Mouse (Mus musculus) duodenum, adult 2 months (tissue): ENCODE results near the gene Tmem151b. TPM values are rescaled to one million over a fixed set of nuclear protein-coding genes. Genes with fewer than 3 reads are reported as not detected.

Experiments used
- polyA plus RNA-seq: library from polyadenylated mRNA; depleted of rRNA; stranded (reverse); fragments of >200 nt; gene quantifications from 2 replicates; pipeline ENCODE4 v1.2.3, GENCODE M21; 2012; ENCODE audit warnings: low replicate concordance; rRNA removed

Tmem151b gene
- 0.51 and 0.83 TPM in 2 replicates for polyA plus RNA-seq

DNA sequence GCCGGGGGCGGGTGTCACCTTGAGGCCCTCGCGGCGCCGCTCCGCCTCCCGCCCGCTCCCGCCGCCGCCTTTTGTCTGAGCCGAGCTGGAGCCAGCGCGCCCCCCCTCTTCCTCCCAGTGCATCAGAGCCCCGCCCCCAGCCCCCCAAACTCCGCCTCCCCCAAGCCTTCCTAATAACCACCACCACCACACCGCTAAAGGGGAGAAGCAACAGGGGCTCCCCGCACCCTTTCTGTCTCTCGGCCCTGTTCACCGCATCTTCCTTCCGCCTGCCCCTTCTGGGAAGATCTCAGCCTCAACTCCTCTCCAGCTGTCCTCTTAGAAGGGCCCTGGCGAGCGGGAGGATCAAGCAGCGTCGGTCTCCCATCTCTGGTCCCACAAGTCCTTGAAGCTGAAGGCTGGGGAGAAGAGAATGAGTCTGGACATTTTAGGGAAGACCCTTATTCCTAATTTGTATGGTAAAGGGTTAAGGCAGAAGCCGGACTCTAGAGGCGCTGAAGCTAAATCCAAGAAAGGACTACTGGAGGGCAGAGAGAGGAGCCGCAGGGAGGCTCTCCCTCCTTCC, at the start of gene Tmem151b:
Tmem151b (minus strand) TSS at position 61 of the 565 bp plus-strand sequence.

DNA sequence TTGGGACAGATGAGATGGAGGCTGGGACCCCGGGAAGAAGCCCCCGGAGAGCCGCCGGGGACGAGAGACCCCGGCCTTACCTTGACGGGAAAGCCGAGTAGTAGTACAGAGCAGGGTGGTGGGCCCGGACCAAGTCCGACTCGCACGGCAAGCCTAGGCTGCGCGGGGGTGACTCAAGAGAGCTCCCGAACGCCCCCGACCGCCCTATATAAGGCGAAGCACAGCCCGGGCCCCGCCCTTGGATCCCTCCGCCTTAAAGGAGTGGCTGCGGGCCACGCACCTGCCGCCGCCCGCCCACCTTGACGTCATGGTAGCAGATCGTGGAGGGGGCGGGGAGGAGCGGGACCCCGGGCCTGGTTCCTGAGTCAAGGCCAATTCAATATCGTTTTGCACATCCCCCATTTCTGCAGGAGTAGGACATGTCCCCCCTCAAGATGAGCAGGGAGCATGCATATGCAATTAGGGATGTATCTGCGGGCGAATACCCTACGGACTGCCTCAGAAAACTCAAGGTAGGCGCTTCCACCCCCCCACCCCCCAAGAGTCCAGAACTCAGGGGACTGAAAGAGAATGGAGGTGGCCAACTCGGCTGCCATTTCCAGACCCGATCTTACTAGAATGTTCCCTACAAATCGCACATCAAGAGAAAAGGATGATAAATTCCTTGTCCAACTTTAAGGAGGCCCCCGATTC, 23.8 kb upstream of the Tmem151b start, which contains the start of gene Hsp90ab1:
Hsp90ab1 (minus strand) TSS at position 185 of the 693 bp plus-strand sequence.

DNA sequence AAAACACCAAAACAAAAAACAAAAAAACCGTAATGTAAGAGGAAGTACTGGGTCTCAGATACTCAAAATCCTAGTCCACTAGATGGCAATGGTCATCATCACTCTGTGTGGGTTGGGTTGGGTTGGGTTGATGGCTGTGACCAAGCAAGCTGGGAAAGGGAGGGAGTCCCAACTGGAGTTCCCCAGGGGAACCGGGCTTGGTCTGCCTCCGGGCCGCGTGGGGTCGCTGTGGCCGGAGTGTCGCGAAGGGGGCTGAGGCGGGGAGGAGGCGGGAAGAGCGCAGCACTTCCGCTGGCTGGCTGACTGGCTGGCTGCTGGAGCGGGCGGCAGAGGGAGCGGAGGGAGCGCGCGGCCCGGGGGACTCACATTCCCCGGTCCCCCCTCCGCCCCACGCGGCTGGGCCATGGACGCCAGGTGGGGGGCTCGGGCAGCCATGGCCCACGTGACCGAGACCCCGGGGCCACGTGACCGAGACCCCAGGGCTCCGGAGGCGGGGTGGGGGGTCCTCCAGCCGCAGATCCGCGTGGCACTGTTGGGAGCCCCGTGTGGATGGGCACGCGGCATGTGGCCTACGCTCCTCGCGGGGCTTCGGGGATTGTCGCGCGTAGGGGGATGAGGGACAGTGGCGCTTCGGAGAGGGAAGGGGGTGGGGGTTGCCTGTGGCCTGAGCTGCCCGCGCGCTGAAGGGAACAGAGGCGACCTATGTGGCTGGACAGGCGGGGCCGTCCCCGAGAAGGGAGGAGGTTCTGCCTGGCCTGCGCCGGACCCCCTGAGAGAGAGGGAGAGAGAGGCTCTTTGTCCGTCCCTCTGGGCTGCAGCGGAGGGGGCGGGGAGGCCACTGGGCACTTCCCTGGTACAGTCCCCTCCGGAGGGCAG, 14.4 kb upstream of the Tmem151b start, which contains the start of gene Slc35b2:
Slc35b2 (plus strand) TSS at position 220 of the 876 bp plus-strand sequence.

DNA sequence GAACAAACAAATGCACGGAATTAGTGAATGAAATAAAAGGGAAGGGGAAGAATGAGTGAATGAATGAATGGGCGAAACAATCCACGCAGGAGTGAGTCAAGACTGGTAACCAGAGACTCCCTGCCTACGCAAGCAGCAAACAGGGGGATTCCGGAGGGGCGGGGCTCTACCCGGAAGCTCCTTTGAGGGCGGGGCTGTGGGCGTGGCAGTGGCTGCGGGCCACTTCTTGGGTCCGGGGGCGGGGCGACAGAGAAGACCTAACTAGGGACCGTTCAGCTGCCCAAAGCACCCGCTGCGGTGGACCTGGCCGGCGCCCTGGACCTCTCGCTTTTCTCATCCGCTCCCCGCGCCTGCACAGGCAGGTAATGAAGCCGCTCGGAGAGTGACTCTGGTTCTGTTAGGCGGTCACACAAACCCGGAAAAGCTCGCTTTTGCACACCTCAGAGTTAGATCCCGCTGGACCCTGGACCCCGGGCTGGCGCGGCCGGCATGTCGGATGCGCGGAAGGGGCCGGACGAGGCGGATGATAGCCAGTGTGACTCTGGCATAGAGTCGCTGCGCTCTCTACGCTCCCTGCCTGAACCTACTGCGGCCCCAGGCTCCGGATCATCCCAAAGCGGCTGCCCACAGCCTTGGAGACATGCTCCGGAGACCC, 6.1 kb upstream of the Tmem151b start, which contains the start of gene Nfkbie:
Nfkbie (plus strand) TSS at position 252 of the 655 bp plus-strand sequence.

DNA sequence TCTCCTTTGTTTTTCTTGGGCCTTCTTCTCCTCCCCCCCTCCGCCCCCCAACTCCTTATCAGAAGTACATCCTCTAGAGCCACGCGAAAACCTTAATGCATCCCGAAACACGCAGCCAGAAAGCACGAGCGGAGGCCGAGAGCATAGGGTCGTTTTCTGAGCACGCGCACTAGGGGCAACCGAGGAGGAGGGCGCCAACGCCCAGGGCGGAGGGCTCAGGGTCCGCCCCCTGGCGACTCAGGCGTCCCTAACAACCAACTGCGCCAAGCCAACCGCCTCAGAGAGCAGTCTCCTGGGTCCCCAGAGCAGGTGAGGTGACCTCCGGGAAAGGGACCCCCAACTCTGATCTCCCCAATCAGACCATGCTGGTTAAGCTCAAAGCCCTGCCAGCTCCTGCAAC, 26.2 kb downstream of the Tmem151b start, which contains the start of gene Tcte1:
Tcte1 (plus strand) TSS at position 172 of the 400 bp plus-strand sequence.

GRCm38 (mm10) chr17:45506700-45507189, 42.7 kb downstream of the Tmem151b start, which contains the start of gene Aars2:
Gene Aars2, plus strand, starts transcription at chr17:45506841.

Other genes with a start within 250 kb of the Tmem151b start
- gene Cdc5l, start 115.9 kb downstream of the Tmem151b start, polyA plus RNA-seq = 2.7 and 2.9 TPM in 2 replicates
- gene Spats1, start 74.3 kb downstream of the Tmem151b start, polyA plus RNA-seq = not detected in 2 replicates
- 12.2 and 18.4 TPM in 2 replicates for gene Aars2, start 42.8 kb downstream of the Tmem151b start, polyA plus RNA-seq
- 0.05 TPM in 1 of 2 replicates, not detected in the other for gene Tcte1, start 26.2 kb downstream of the Tmem151b start, polyA plus RNA-seq
- gene Nfkbie, start 6.0 kb upstream of the Tmem151b start, polyA plus RNA-seq = 3.2 and 5.3 TPM in 2 replicates
- 88.6 and 143 TPM in 2 replicates for gene Slc35b2, start 14.2 kb upstream of the Tmem151b start, polyA plus RNA-seq
- 91.5 and 112 TPM in 2 replicates for gene Hsp90ab1, start 23.6 kb upstream of the Tmem151b start, polyA plus RNA-seq
- gene Slc29a1, start 49.9 kb upstream of the Tmem151b start, polyA plus RNA-seq = 32.1 and 59.2 TPM in 2 replicates
- gene Mymx, start 52.4 kb upstream of the Tmem151b start, polyA plus RNA-seq = 2.5 and 5.0 TPM in 2 replicates
- gene Capn11, start 109.6 kb upstream of the Tmem151b start, polyA plus RNA-seq = not detected in 2 replicates
- gene Mrpl14, start 136.6 kb upstream of the Tmem151b start, polyA plus RNA-seq = 151 and 232 TPM in 2 replicates
- 48.9 and 65.5 TPM in 2 replicates for gene Tmem63b, start 137.2 kb upstream of the Tmem151b start, polyA plus RNA-seq
- gene 1600014C23Rik, start 184.2 kb upstream of the Tmem151b start, polyA plus RNA-seq = not detected in 2 replicates